Mouse (Mus musculus) urinary bladder, postnatal 14 days (tissue): ENCODE measurements around the gene Polr3c.
A peak's percentile ranks its signal among the peaks of the same experiment; 100 is the strongest.
"Not testable (repeated sequence)": the region's sequence is repeated elsewhere in the genome, so short reads cannot be mapped to it uniquely, and the experiment has no call there.

Experiments used
- DNase-seq: peaks from one replicate; pipeline ENCODE4 v3.0.0; 2021; ENCODE audit warnings: low spot score

The Polr3c gene

GRCm38 (mm10) chr3:96727343-96727827 is at the start of gene Polr3c, which contains the start of gene Rnf115:
Gene Polr3c (minus strand): TSS chr3:96727628.
Gene Rnf115 (plus strand): TSS chr3:96727664.
- DNase-seq, result peak; percentile 97

GRCm38 (mm10) chr3:96777120-96777519 is 49.7 kb upstream of the Polr3c start:
- no peak for DNase-seq

- no peak for DNase-seq
Measured at GRCm38 (mm10) chr3:96772949-96773348, 45.5 kb upstream of the Polr3c start.

GRCm38 (mm10) chr3:96769971-96770370 is 42.5 kb upstream of the Polr3c start:
- DNase-seq, result no peak

GRCm38 (mm10) chr3:96764528-96764927 is 37.1 kb upstream of the Polr3c start:
- DNase-seq, result no peak

- no peak for DNase-seq
Measured at GRCm38 (mm10) chr3:96759695-96760094, 32.3 kb upstream of the Polr3c start.

GRCm38 (mm10) chr3:96757691-96758090 is 30.3 kb upstream of the Polr3c start:
- no peak for DNase-seq

GRCm38 (mm10) chr3:96755935-96756334 is 28.5 kb upstream of the Polr3c start:
- no peak for DNase-seq

- no peak for DNase-seq
Measured at GRCm38 (mm10) chr3:96746829-96747228, 19.4 kb upstream of the Polr3c start.

GRCm38 (mm10) chr3:96744348-96744747 is 16.9 kb upstream of the Polr3c start:
- no peak for DNase-seq

GRCm38 (mm10) chr3:96740279-96740678 is 12.9 kb upstream of the Polr3c start:
- DNase-seq, result not testable (repeated sequence)

- no peak for DNase-seq
Measured at GRCm38 (mm10) chr3:96737995-96738394, 10.6 kb upstream of the Polr3c start.

GRCm38 (mm10) chr3:96737013-96737740 is 9.7 kb upstream of the Polr3c start:
- DNase-seq, result peak; percentile 22

- DNase-seq, result no peak
Measured at GRCm38 (mm10) chr3:96735200-96735599, 7.8 kb upstream of the Polr3c start.

- no peak for DNase-seq
Measured at GRCm38 (mm10) chr3:96733984-96734383, 6.6 kb upstream of the Polr3c start.

GRCm38 (mm10) chr3:96730785-96731184 is 3.4 kb upstream of the Polr3c start:
- DNase-seq, result no peak

GRCm38 (mm10) chr3:96729403-96729784 is 2.0 kb upstream of the Polr3c start:
- no peak for DNase-seq

- no peak for DNase-seq
Measured at GRCm38 (mm10) chr3:96728634-96729402, 1.4 kb upstream of the Polr3c start.

- no peak for DNase-seq
Measured at GRCm38 (mm10) chr3:96727828-96728633, 603 bp upstream of the Polr3c start.

GRCm38 (mm10) chr3:96719173-96719572 is 8.3 kb downstream of the Polr3c start:
- no peak for DNase-seq

GRCm38 (mm10) chr3:96715854-96716253 is 11.6 kb downstream of the Polr3c start:
- DNase-seq, result no peak

- no peak for DNase-seq
Measured at GRCm38 (mm10) chr3:96714286-96714685, 13.1 kb downstream of the Polr3c start.
